Mouse (Mus musculus): Measurements from ENCODE around the gene Ppp1r9a. TPM values are rescaled to one million over a fixed set of nuclear protein-coding genes. Genes with fewer than 3 reads are reported as not detected.

Ppp1r9a gene
- polyA plus RNA-seq, 1 experiment from 2014 or later: 19.2 TPM

DNA sequence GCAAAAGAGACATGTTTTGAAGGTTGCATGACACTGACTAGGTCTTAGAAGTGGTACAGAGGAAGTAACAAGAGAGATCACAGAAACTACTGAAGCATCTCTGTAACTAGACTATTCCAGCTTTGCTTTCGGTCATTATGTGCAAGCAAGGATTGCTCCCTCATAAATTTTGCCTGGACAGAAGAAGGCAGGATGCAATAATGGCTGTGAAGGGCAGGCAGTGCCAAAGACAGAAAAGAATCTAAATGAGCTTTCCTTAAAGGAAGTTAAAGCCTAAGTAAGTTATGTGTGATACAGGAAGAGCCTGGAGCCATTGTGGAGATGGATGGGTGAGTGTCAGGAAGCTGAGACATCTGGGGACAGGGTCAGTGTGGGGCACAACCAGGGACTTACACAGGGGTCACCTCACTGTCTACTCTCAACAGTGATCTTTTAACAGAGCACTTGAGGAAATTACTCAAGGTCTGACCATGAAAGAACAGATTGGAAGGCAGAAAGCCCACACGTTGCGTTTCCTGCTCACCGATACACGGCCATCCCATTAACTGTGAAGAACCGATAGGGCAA lies 115.3 kb downstream of the Ppp1r9a start:
- no peak for DNase-seq (ENCODE audit: low spot score)
- Histone ChIP-seq H3K9me3 (no peaks in the 10 kb centered on the region), H3K27me3 (ENCODE audit: insufficient read depth, poor library complexity, severe bottlenecking) (no peaks in the 10 kb centered on the region), H3K36me3 (no peaks in the 10 kb centered on the region), H3K4me1 (replicated peaks) (peaks cover 25% of the 10 kb centered on the region), H3K4me3 (no peak overlapping the region), H3K27ac (peak overlapping the region; percentile 26; the same call in 1 of the 2 replicates)
- 73% methylated on average over 6 of the region's 6 CpGs for WGBS

GRCm38 (mm10) chr6:5019208-5019607 lies 116.5 kb downstream of the Ppp1r9a start:
- no peak for DNase-seq (ENCODE audit: low spot score)
- WGBS: 31% methylated on average over 5 of the region's 5 CpGs
- peak overlapping the region; percentile 40; the same call in 1 of the 2 replicates for H3K27ac ChIP-seq

DNA sequence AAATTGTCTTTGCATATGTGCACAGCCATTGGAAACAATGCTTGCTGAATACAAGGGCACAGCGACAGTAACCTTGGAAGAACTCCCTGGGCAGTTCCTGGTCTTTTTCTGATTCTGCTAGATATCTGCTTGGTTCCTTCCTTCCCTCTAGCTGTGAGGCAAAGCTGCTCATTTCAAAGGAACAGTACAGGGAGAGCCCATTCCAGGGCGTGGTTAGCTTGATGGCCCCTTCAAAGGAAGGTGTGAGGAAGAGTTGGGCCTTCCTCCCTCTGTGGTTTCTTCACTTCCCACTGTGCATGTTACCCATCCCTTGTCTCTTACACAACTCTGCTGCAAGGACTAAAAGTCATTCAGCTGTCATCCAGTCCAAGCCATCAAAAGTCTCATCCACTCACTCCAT lies 117.3 kb downstream of the Ppp1r9a start:
- WGBS: 81% methylated on average over 2 of the region's 2 CpGs
- H3K9me3 ChIP-seq: no peaks in the 10 kb centered on the region
- no peak overlapping the region for H3K27ac ChIP-seq
- no peak overlapping the region for H3K4me3 ChIP-seq
- H3K27me3 ChIP-seq (ENCODE audit: insufficient read depth, poor library complexity, severe bottlenecking): no peaks in the 10 kb centered on the region
- peaks cover 17% of the 10 kb centered on the region for H3K4me1 ChIP-seq (replicated peaks)
- DNase-seq (ENCODE audit: low spot score): no peak
- H3K36me3 ChIP-seq: no peaks in the 10 kb centered on the region

More at GRCm38 (mm10) chr6:5019208-5019607, 116.5 kb downstream of the Ppp1r9a start:
- Histone ChIP-seq H3K36me3 (no peaks in the 10 kb centered on the region), H3K4me3 (no peak overlapping the region), H3K9me3 (no peaks in the 10 kb centered on the region), H3K4me1 (replicated peaks) (peaks cover 17% of the 10 kb centered on the region), H3K27me3 (ENCODE audit: insufficient read depth, poor library complexity, severe bottlenecking) (no peaks in the 10 kb centered on the region)

- Histone ChIP-seq H3K4me1 (replicated peaks) (peaks cover 17% of the 10 kb centered on the region), H3K27me3 (ENCODE audit: insufficient read depth, poor library complexity, severe bottlenecking) (no peaks in the 10 kb centered on the region), H3K27ac (no peak overlapping the region), H3K36me3 (no peaks in the 10 kb centered on the region), H3K4me3 (no peak overlapping the region), H3K9me3 (no peaks in the 10 kb centered on the region)
- no peak for DNase-seq (ENCODE audit: low spot score)
- 79% methylated on average over 1 of the region's 1 CpGs for WGBS
These were observed 117.8 kb downstream of the Ppp1r9a start for GRCm38 (mm10) chr6:5020510-5020909.

- Histone ChIP-seq H3K36me3 (no peaks in the 10 kb centered on the region), H3K4me1 (replicated peaks) (peaks cover 29% of the 10 kb centered on the region), H3K4me3 (no peak overlapping the region), H3K9me3 (no peaks in the 10 kb centered on the region), H3K27me3 (ENCODE audit: insufficient read depth, poor library complexity, severe bottlenecking) (no peaks in the 10 kb centered on the region), H3K27ac (no peak overlapping the region)
- DNase-seq (ENCODE audit: low spot score): no peak
- WGBS: 90% methylated on average over 5 of the region's 5 CpGs
These were observed 120.0 kb downstream of the Ppp1r9a start for GRCm38 (mm10) chr6:5022677-5023076.

GRCm38 (mm10) chr6:5024893-5025292 lies 122.2 kb downstream of the Ppp1r9a start:
- no peaks in the 10 kb centered on the region for H3K27me3 ChIP-seq (ENCODE audit: insufficient read depth, poor library complexity, severe bottlenecking)
- no peak for DNase-seq (ENCODE audit: low spot score)
- peaks cover 34% of the 10 kb centered on the region for H3K4me1 ChIP-seq (replicated peaks)

GRCm38 (mm10) chr6:5026772-5027171 lies 124.1 kb downstream of the Ppp1r9a start:
- 64% methylated on average over 3 of the region's 3 CpGs for WGBS
- Histone ChIP-seq H3K27ac (no peak overlapping the region), H3K4me3 (no peak overlapping the region), H3K4me1 (replicated peaks) (peaks cover 37% of the 10 kb centered on the region), H3K9me3 (no peaks in the 10 kb centered on the region), H3K36me3 (no peaks in the 10 kb centered on the region), H3K27me3 (ENCODE audit: insufficient read depth, poor library complexity, severe bottlenecking) (no peaks in the 10 kb centered on the region)
- DNase-seq (ENCODE audit: low spot score): no peak

More at GRCm38 (mm10) chr6:5024893-5025292, 122.2 kb downstream of the Ppp1r9a start:
- Histone ChIP-seq H3K27ac (no peak overlapping the region), H3K36me3 (no peaks in the 10 kb centered on the region), H3K4me3 (no peak overlapping the region), H3K9me3 (no peaks in the 10 kb centered on the region)
- WGBS: 87% methylated on average over 7 of the region's 7 CpGs

DNA sequence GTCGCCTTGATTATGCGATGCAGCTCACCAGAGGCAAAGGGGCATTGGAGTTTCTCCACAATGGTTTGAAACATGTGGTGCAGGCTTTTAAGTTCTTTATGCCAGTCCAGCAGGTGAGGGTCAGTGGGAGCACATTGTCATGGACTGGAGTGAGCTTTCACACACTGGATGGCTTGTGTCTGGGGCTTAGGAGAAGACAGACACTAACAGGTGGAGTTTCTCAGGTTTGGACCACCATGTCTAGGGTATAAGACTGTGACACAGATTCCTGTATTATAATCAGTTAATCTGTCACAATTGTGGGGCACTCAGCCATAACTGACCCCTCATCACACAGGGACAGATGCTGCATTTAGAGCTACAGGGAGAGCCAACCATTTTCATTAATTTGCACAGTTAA lies 124.5 kb downstream of the Ppp1r9a start:
- no peak for DNase-seq (ENCODE audit: low spot score)
- peak overlapping the region; percentile 2; the same call in 1 of the 2 replicates for H3K27ac ChIP-seq
- no peaks in the 10 kb centered on the region for H3K9me3 ChIP-seq
- H3K27me3 ChIP-seq (ENCODE audit: insufficient read depth, poor library complexity, severe bottlenecking): no peaks in the 10 kb centered on the region
- H3K4me1 ChIP-seq (replicated peaks): peaks cover 37% of the 10 kb centered on the region
- no peak overlapping the region for H3K4me3 ChIP-seq
- WGBS: 62% methylated on average over 2 of the region's 2 CpGs
- no peaks in the 10 kb centered on the region for H3K36me3 ChIP-seq

- no peak overlapping the region for H3K4me3 ChIP-seq
- no peaks in the 10 kb centered on the region for H3K9me3 ChIP-seq
- WGBS: 63% methylated on average over 5 of the region's 5 CpGs
- H3K27me3 ChIP-seq (ENCODE audit: insufficient read depth, poor library complexity, severe bottlenecking): no peaks in the 10 kb centered on the region
- H3K4me1 ChIP-seq (replicated peaks): peaks cover 37% of the 10 kb centered on the region
- no peak for DNase-seq (ENCODE audit: low spot score)
- H3K36me3 ChIP-seq: no peaks in the 10 kb centered on the region
- H3K27ac ChIP-seq: no peak overlapping the region
These were observed 125.1 kb downstream of the Ppp1r9a start for GRCm38 (mm10) chr6:5027801-5028200.

DNA sequence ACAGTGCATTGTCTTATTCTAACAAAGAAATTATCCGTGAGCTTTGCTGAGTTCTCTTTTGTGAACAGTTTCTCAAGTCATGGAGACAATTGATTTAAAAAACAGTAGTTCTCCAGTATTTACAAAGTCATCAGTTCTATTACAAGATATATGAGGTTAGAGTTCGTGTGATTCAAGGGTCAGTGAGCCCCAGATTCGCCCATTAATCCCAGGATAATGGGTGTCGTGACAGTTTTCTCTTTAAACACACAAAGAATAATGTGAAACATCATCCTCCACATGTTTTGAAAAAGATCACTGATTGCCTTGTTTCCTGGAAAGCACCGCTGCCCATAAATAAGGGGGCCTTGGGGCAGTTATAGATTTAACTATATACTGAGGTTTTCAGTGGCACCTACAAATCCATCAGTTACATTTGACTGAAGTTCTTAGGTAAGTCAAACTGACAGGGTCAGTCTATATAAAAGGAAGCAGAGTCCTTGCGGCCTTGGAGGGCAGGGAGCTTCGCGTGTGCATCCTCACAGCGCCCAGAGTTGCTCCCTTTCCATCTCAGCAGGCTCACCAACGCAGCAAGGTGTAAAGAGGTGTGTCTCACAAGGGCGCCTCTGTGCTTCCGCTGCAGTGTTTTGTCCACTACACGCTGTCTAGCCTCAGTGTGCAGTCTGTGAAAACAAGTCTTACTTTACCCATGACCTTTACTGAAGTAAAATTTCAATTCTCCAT lies 126.6 kb downstream of the Ppp1r9a start:
- no peaks in the 10 kb centered on the region for H3K36me3 ChIP-seq
- H3K4me3 ChIP-seq: no peak overlapping the region
- no peak overlapping the region for H3K27ac ChIP-seq
- DNase-seq (ENCODE audit: low spot score): no peak
- no peaks in the 10 kb centered on the region for H3K27me3 ChIP-seq (ENCODE audit: insufficient read depth, poor library complexity, severe bottlenecking)
- no peaks in the 10 kb centered on the region for H3K9me3 ChIP-seq
- 66% methylated on average over 13 of the region's 13 CpGs for WGBS
- peaks cover 37% of the 10 kb centered on the region for H3K4me1 ChIP-seq (replicated peaks)

DNA sequence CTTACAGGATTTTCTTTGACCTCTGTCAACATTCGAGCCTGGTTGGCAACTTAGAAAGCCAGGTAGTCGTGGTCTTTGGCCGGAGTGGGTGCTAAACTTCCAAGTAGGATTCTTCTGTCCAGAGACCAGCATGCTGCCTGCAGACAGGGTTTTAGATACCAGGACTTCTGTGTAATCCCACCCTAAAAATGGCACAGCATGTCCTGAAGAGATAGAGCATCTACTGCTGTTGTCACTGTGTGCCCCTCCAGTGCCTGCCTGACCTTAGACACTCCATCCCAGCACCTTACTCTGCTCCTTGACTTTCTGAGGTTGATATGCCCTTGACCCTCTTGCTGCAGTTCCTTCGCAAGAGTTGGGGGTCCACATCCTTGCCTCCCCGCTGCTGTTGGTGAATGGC lies 127.2 kb downstream of the Ppp1r9a start:
- Histone ChIP-seq H3K27me3 (ENCODE audit: insufficient read depth, poor library complexity, severe bottlenecking) (no peaks in the 10 kb centered on the region), H3K36me3 (no peaks in the 10 kb centered on the region), H3K9me3 (no peaks in the 10 kb centered on the region), H3K27ac (0 out of 2 replicates have a peak overlapping the region, but pooled peaks have one; percentile 29), H3K4me1 (replicated peaks) (peaks cover 37% of the 10 kb centered on the region), H3K4me3 (no peak overlapping the region)
- no peak for DNase-seq (ENCODE audit: low spot score)
- 93% methylated on average over 5 of the region's 5 CpGs for WGBS

DNA sequence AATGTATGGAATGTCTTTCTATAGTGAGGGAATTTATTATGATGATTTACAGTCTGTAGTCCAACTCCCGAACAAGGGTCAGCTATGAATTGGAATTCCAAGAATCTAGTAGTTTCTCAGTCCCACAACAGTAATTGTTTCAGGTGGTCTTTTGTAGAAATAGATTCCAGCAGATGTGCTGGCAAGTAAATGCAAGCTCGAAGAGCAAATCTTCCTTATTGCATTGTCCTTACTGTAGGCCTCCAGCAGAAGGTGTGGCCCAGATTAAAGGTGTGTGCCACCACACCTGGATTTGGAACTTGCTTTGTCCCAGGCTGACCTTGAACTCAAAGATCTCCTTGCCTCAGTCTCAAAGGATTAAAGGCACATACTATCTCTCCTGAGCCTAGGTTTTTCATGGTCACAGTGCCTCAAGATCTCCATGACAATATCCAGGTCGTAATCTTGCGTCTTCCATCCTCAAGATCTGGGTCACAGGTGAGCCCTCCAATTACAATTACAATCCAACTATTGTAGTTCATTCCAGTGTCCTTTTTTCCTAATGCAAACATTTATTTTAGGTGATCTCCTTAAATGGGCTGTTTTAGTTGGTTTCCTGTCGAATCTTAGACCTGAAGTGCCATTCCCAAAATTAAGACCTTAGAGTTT lies 130.4 kb downstream of the Ppp1r9a start:
- no peak for DNase-seq (ENCODE audit: low spot score)
- no peak overlapping the region for H3K27ac ChIP-seq
- WGBS: 91% methylated on average over 5 of the region's 5 CpGs
- H3K36me3 ChIP-seq: no peaks in the 10 kb centered on the region
- H3K27me3 ChIP-seq (ENCODE audit: insufficient read depth, poor library complexity, severe bottlenecking): no peaks in the 10 kb centered on the region
- no peaks in the 10 kb centered on the region for H3K9me3 ChIP-seq
- H3K4me3 ChIP-seq: no peak overlapping the region
- H3K4me1 ChIP-seq (replicated peaks): peaks cover 24% of the 10 kb centered on the region

DNA sequence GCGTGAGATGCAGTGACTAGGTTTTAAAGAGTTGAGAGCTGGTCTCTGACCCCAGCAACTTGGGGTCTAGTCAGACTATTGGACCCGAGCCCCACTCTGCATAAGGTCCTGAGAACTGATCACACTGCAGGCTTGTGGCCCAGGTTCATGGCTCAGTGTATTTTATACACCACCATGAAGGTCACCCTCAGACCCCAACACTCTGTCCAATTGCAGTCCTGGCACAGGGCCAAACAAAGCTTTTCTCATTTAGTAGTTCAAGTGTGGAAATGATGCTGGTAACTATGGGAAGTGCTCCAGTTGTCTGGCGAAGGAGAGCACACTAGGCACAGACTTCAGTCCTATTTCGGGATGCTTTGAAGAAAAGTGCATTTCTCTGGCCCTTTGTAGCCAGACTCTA lies 134.5 kb downstream of the Ppp1r9a start:
- 89% methylated on average over 4 of the region's 4 CpGs for WGBS
- no peak for DNase-seq (ENCODE audit: low spot score)
- Histone ChIP-seq H3K27ac (no peak overlapping the region), H3K36me3 (no peaks in the 10 kb centered on the region), H3K27me3 (ENCODE audit: insufficient read depth, poor library complexity, severe bottlenecking) (no peaks in the 10 kb centered on the region), H3K9me3 (no peaks in the 10 kb centered on the region), H3K4me1 (replicated peaks) (0 out of 2 replicates have a peak, but pooled peaks cover 3% of the 10 kb centered on the region), H3K4me3 (no peak overlapping the region)
